Mouse (Mus musculus): ENCODE measurements around the gene Fcgr3. TPM values are rescaled to one million over a fixed set of nuclear protein-coding genes. Genes with fewer than 3 reads are reported as not detected.

The Fcgr3 gene
- total and polyA plus RNA-seq, 3 experiments = 3.7 to 8.5 (median 6.1) TPM

GRCm38 (mm10) chr1:171097136-171097535 is 32.4 kb upstream of the Fcgr3 start:
- dilution Hi-C loops (cut with MboI; ENCODE audit: extremely low pct_ligation_motif_present, extremely low pct_unique_long_range_greater_than_20kb, low sequenced_read_pairs) (no loop called here), in situ Hi-C loops (cut with MboI; ENCODE audit: low pct_ligation_motif_present, low pct_unique_long_range_greater_than_20kb, low sequenced_read_pairs) (no loop called here)
- peaks cover 5% of the 10 kb centered on the region for H3K9me3 ChIP-seq (replicated peaks; ENCODE audit: low read length)
- H3K79me2 ChIP-seq (replicated peaks; ENCODE audit: control insufficient read depth, extremely low read depth, insufficient read depth, poor library complexity, severe bottlenecking) = no peaks in the 10 kb centered on the region
- H3K4me2 ChIP-seq (ENCODE audit: insufficient read depth, low read depth, poor library complexity, severe bottlenecking) = no peak overlapping the region
- H3K27ac ChIP-seq (ENCODE audit: insufficient read depth, low read depth) = no peak overlapping the region
- no peak overlapping the region for H3K4me3 ChIP-seq (replicated peaks in 1 of 3; ENCODE audit: low read depth in 2 of 3, low read length in 2 of 3, poor library complexity in 1 of 3)
- no peaks in the 10 kb centered on the region for H3K27me3 ChIP-seq (replicated peaks)
- H3K4me1 ChIP-seq (ENCODE audit: control insufficient read depth in 1 of 2, insufficient read depth in 2 of 2) = peaks cover 3 to 9% of the 10 kb centered on the region in 2 experiments; a peak in 3 of 4 replicates
- TF ChIP-seq SMC3 (IDR thresholded peaks at IDR 0.05; ENCODE audit: low read depth, low read length) (no peak), MEF2A (IDR thresholded peaks at IDR 0.05; ENCODE audit: borderline replicate concordance, low read depth, low read length) (no peak), ELF1 (IDR thresholded peaks at IDR 0.05; ENCODE audit: low read depth, low read length) (no peak), ZNF384 (IDR thresholded peaks at IDR 0.05; ENCODE audit: low read depth, low read length) (no peak), MYC (IDR thresholded peaks at IDR 0.05; ENCODE audit: low read depth, low read length) (no peak)
- H3K9ac ChIP-seq (ENCODE audit: insufficient read depth, low read depth) = no peak overlapping the region
- no peak for DNase-seq (ENCODE audit: extremely low read depth)
- H3K36me3 ChIP-seq (replicated peaks in 1 of 2; ENCODE audit: control insufficient read depth in 1 of 2, insufficient read depth in 1 of 2, low read length in 1 of 2) = no peaks in the 10 kb centered on the region

- dilution Hi-C loops (cut with MboI; ENCODE audit: extremely low pct_ligation_motif_present, extremely low pct_unique_long_range_greater_than_20kb, low sequenced_read_pairs) (no loop called here), in situ Hi-C loops (cut with MboI; ENCODE audit: low pct_ligation_motif_present, low pct_unique_long_range_greater_than_20kb, low sequenced_read_pairs) (no loop called here)
- TF ChIP-seq USF1 (IDR thresholded peaks at IDR 0.05; ENCODE audit: low read depth, low read length) (no peak), ZC3H11A (IDR thresholded peaks at IDR 0.05; ENCODE audit: low read depth, low read length) (no peak), CHD2 (IDR thresholded peaks at IDR 0.05; ENCODE audit: low read length) (no peak), MEF2A (IDR thresholded peaks at IDR 0.05; ENCODE audit: borderline replicate concordance, low read depth, low read length) (no peak), ZNF384 (IDR thresholded peaks at IDR 0.05; ENCODE audit: low read depth, low read length) (no peak), IRF4 (IDR thresholded peaks at IDR 0.05; ENCODE audit: low read depth, low read length) (no peak)
- H3K4me1 ChIP-seq (ENCODE audit: control insufficient read depth in 1 of 2, insufficient read depth in 2 of 2) = peaks cover 3 to 9% of the 10 kb centered on the region in 2 experiments; a peak in 3 of 4 replicates
- H3K9me3 ChIP-seq (replicated peaks; ENCODE audit: low read length) = peaks cover 5% of the 10 kb centered on the region
- no peak overlapping the region for H3K27ac ChIP-seq (ENCODE audit: insufficient read depth, low read depth)
- H3K79me2 ChIP-seq (replicated peaks; ENCODE audit: control insufficient read depth, extremely low read depth, insufficient read depth, poor library complexity, severe bottlenecking) = no peaks in the 10 kb centered on the region
- no peak overlapping the region for H3K9ac ChIP-seq (ENCODE audit: insufficient read depth, low read depth)
- no peak for DNase-seq (ENCODE audit: extremely low read depth)
- H3K36me3 ChIP-seq (replicated peaks in 1 of 2; ENCODE audit: control insufficient read depth in 1 of 2, insufficient read depth in 1 of 2, low read length in 1 of 2) = no peaks in the 10 kb centered on the region
- no peaks in the 10 kb centered on the region for H3K27me3 ChIP-seq (replicated peaks)
- no peak overlapping the region for H3K4me3 ChIP-seq (replicated peaks in 1 of 3; ENCODE audit: low read depth in 2 of 3, low read length in 2 of 3, poor library complexity in 1 of 3)
- no peak overlapping the region for H3K4me2 ChIP-seq (ENCODE audit: insufficient read depth, low read depth, poor library complexity, severe bottlenecking)
These were observed 31.6 kb upstream of the Fcgr3 start for GRCm38 (mm10) chr1:171096110-171096964.

- Histone ChIP-seq H3K4me3 (replicated peaks in 1 of 3; ENCODE audit: low read depth in 2 of 3, low read length in 2 of 3, poor library complexity in 1 of 3) (no peak overlapping the region), H3K36me3 (replicated peaks in 1 of 2; ENCODE audit: control insufficient read depth in 1 of 2, insufficient read depth in 1 of 2, low read length in 1 of 2) (no peaks in the 10 kb centered on the region), H3K4me2 (ENCODE audit: insufficient read depth, low read depth, poor library complexity, severe bottlenecking) (no peak overlapping the region), H3K4me1 (ENCODE audit: control insufficient read depth in 1 of 2, insufficient read depth in 2 of 2) (peaks cover 3 to 4% of the 10 kb centered on the region in 2 experiments; a peak in 2 of 4 replicates), H3K79me2 (replicated peaks; ENCODE audit: control insufficient read depth, extremely low read depth, insufficient read depth, poor library complexity, severe bottlenecking) (no peaks in the 10 kb centered on the region), H3K27me3 (replicated peaks) (no peaks in the 10 kb centered on the region), H3K27ac (ENCODE audit: insufficient read depth, low read depth) (no peak overlapping the region), H3K9ac (ENCODE audit: insufficient read depth, low read depth) (no peak overlapping the region), H3K9me3 (replicated peaks; ENCODE audit: low read length) (peaks cover 5% of the 10 kb centered on the region)
- in situ Hi-C loops (cut with MboI; ENCODE audit: low pct_ligation_motif_present, low pct_unique_long_range_greater_than_20kb, low sequenced_read_pairs) = no loop called here
- no peak for DNase-seq (ENCODE audit: extremely low read depth)
- TF ChIP-seq MXI1 (IDR thresholded peaks at IDR 0.05; ENCODE audit: low read depth, low read length) (no peak), BHLHE40 (IDR thresholded peaks at IDR 0.05; ENCODE audit: low read depth, low read length) (no peak), JUN (IDR thresholded peaks at IDR 0.05; ENCODE audit: insufficient read depth, low read depth, low read length) (no peak), UBTF (IDR thresholded peaks at IDR 0.05; ENCODE audit: low read depth, low read length) (no peak), ZMIZ1 (IDR thresholded peaks at IDR 0.05; ENCODE audit: low read depth, low read length) (no peak), CHD1 (IDR thresholded peaks at IDR 0.05; ENCODE audit: low read depth, low read length) (no peak), JUND (conservative IDR thresholded peaks at IDR 0.05; ENCODE audit: low read depth, low read length) (no peak), ZNF384 (IDR thresholded peaks at IDR 0.05; ENCODE audit: low read depth, low read length) (no peak)
- dilution Hi-C loops (cut with MboI; ENCODE audit: extremely low pct_ligation_motif_present, extremely low pct_unique_long_range_greater_than_20kb, low sequenced_read_pairs) = no loop called here
These were observed 29.7 kb upstream of the Fcgr3 start for GRCm38 (mm10) chr1:171094424-171094823.

All from CH12.LX (cell line).